ENCODE assay signal across 8 mouse cellular contexts in the genomic region with DNA sequence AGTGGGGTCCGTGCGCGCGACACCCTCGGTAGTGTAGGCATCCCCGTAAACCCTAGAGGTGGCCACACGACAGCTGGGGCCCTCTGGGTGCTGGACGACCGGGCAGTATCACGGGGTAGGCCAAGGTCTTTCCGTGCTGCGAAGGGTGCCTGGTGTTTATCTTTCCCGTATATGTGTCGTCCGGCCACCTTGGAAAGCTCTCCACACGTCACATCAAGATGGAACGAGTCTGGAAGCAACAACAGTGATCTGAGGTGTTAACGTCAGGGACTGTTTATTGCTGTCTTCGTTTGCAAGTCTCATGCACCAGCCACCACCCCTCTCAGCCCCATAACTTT. TPM values are rescaled to one million over a fixed set of nuclear protein-coding genes. Genes with fewer than 3 reads are reported as not detected.
DNase-seq lines count a peak whose midpoint lies in the region; ATAC-seq and TF ChIP-seq lines count a peak whose summit lies in the region.

No protein-coding gene starts in this region.

- peak overlapping the region; percentile 97 for H3K4me2 ChIP-seq in hindbrain, embryonic 15.5 days
- peak overlapping the region; percentile 82 for H3K4me2 ChIP-seq in midbrain, embryonic 13.5 days (replicated peaks)

- no peak for ATAC-seq in hindbrain, embryonic 15.5 days (ENCODE audit: low FRiP score, low read depth)
- no peak for ATAC-seq in midbrain, embryonic 13.5 days

- H3K27me3 ChIP-seq in hindbrain, embryonic 15.5 days, result no peaks in the 10 kb centered on the region
- H3K27me3 ChIP-seq in midbrain, embryonic 13.5 days, result no peaks in the 10 kb centered on the region

- no peak for DNase-seq in lung, adult 2 months
- DNase-seq in lung, postnatal 10 days, result no peak
- no peak for DNase-seq in Muller cell, postnatal 12 days (ENCODE audit: inconsistent ontology term)
- DNase-seq in thymus, postnatal 10 days (ENCODE audit: low spot score in 2 of 2), result no peak
- DNase-seq in ovary, adult 18-20 months (ENCODE audit: low spot score), result no peak

- no peak for TF ChIP-seq POLR2A in lung, adult 2 months (IDR thresholded peaks at IDR 0.05; ENCODE audit: borderline replicate concordance, extremely low read depth, low read depth, low read length)

- H3K9ac ChIP-seq in hindbrain, embryonic 15.5 days, result peak overlapping the region; percentile 94
- peak overlapping the region; percentile 94 for H3K9ac ChIP-seq in midbrain, embryonic 13.5 days (replicated peaks)

- H3K4me3 ChIP-seq in lung, adult 2 months (replicated peaks; ENCODE audit: extremely low read depth, low read depth, low read length), result peak overlapping the region; percentile 98
- peak overlapping the region; percentile 73 for H3K4me3 ChIP-seq in brown adipose tissue, adult 24 weeks (ENCODE audit: insufficient read depth, low read depth, low read length)
- peak overlapping the region; percentile 97 for H3K4me3 ChIP-seq in hindbrain, embryonic 15.5 days
- H3K4me3 ChIP-seq in midbrain, embryonic 13.5 days (replicated peaks), result peak overlapping the region; percentile 99

- WGBS in lung, adult 2 months, result under 1% methylated on average over 19 of the region's 19 CpGs
- under 1% methylated on average over 19 of the region's 19 CpGs for WGBS in hindbrain, embryonic 15.5 days
- under 1% methylated on average over 19 of the region's 19 CpGs for WGBS in midbrain, embryonic 13.5 days

- H3K36me3 ChIP-seq in hindbrain, embryonic 15.5 days, result no peaks in the 10 kb centered on the region
- no peaks in the 10 kb centered on the region for H3K36me3 ChIP-seq in midbrain, embryonic 13.5 days

- H3K27ac ChIP-seq in brown adipose tissue, adult 24 weeks (replicated peaks; ENCODE audit: low read depth, low read length), result peak overlapping the region; percentile 92
- peak overlapping the region; percentile 89 for H3K27ac ChIP-seq in hindbrain, embryonic 15.5 days (replicated peaks)
- H3K27ac ChIP-seq in midbrain, embryonic 13.5 days, result peak overlapping the region; percentile 93

- no peaks in the 10 kb centered on the region for H3K9me3 ChIP-seq in hindbrain, embryonic 15.5 days
- H3K9me3 ChIP-seq in midbrain, embryonic 13.5 days, result no peaks in the 10 kb centered on the region

- no peak for TF ChIP-seq CTCF in lung, adult 2 months (IDR thresholded peaks at IDR 0.05; ENCODE audit: insufficient read depth, low read length)

- H3K4me1 ChIP-seq in lung, adult 2 months (ENCODE audit: control insufficient read depth, insufficient read depth, low read length), result peaks cover 10% of the 10 kb centered on the region
- peaks cover 9% of the 10 kb centered on the region; the same call in 1 of the 2 replicates for H3K4me1 ChIP-seq in brown adipose tissue, adult 24 weeks (ENCODE audit: control insufficient read depth, insufficient read depth, insufficient read length, low read length)
- peaks cover 32% of the 10 kb centered on the region for H3K4me1 ChIP-seq in hindbrain, embryonic 15.5 days (replicated peaks)
- H3K4me1 ChIP-seq in midbrain, embryonic 13.5 days (replicated peaks), result peaks cover 24% of the 10 kb centered on the region

RNA-seq across cellular contexts. Expression of gene Ssu72, which starts 1.0 kb away (rescaled TPM):
- 103 and 128 TPM in 2 replicates for polyA plus RNA-seq in lung, adult 2 months (2012; rRNA removed)
- polyA plus RNA-seq in brown adipose tissue, adult 24 weeks (2012; ENCODE audit: insufficient read depth, insufficient read length, missing spikeins), result 61.2 and 80.5 TPM in 2 replicates
- 160 and 166 TPM in 2 replicates for polyA plus RNA-seq in hindbrain, embryonic 15.5 days (2015; fragmentation: Nextera tagmentation; extraction: Ambion mirVana)
- polyA plus RNA-seq in midbrain, embryonic 13.5 days (2015; fragmentation: Nextera tagmentation; extraction: Ambion mirVana), result 155 and 159 TPM in 2 replicates

RNA-seq across cellular contexts. Expression of gene Fndc10, which starts 11.4 kb away (rescaled TPM):
- polyA plus RNA-seq in lung, adult 2 months (2012; rRNA removed), result 10.6 and 11.8 TPM in 2 replicates
- polyA plus RNA-seq in brown adipose tissue, adult 24 weeks (2012; ENCODE audit: insufficient read depth, insufficient read length, missing spikeins), result 2.4 and 3.5 TPM in 2 replicates
- 17.2 and 20.6 TPM in 2 replicates for polyA plus RNA-seq in hindbrain, embryonic 15.5 days (2015; fragmentation: Nextera tagmentation; extraction: Ambion mirVana)
- 5.0 and 6.4 TPM in 2 replicates for polyA plus RNA-seq in midbrain, embryonic 13.5 days (2015; fragmentation: Nextera tagmentation; extraction: Ambion mirVana)

RNA-seq across cellular contexts. Expression of gene Tmem240, which starts 29.0 kb away (rescaled TPM):
- 1.6 and 1.8 TPM in 2 replicates for polyA plus RNA-seq in lung, adult 2 months (2012; rRNA removed)
- 0.46 TPM in 1 of 2 replicates, not detected in the other for polyA plus RNA-seq in brown adipose tissue, adult 24 weeks (2012; ENCODE audit: insufficient read depth, insufficient read length, missing spikeins)
- 23.8 and 27.0 TPM in 2 replicates for polyA plus RNA-seq in hindbrain, embryonic 15.5 days (2015; fragmentation: Nextera tagmentation; extraction: Ambion mirVana)
- 8.6 and 10.1 TPM in 2 replicates for polyA plus RNA-seq in midbrain, embryonic 13.5 days (2015; fragmentation: Nextera tagmentation; extraction: Ambion mirVana)

RNA-seq across cellular contexts. Expression of gene Mib2, which starts 36.6 kb away (rescaled TPM):
- 90.1 and 92.0 TPM in 2 replicates for polyA plus RNA-seq in lung, adult 2 months (2012; rRNA removed)
- 9.7 and 29.1 TPM in 2 replicates for polyA plus RNA-seq in brown adipose tissue, adult 24 weeks (2012; ENCODE audit: insufficient read depth, insufficient read length, missing spikeins)
- polyA plus RNA-seq in hindbrain, embryonic 15.5 days (2015; fragmentation: Nextera tagmentation; extraction: Ambion mirVana), result 50.6 and 62.2 TPM in 2 replicates
- 32.6 and 41.9 TPM in 2 replicates for polyA plus RNA-seq in midbrain, embryonic 13.5 days (2015; fragmentation: Nextera tagmentation; extraction: Ambion mirVana)

RNA-seq across cellular contexts. Expression of gene Mmp23, which starts 52.4 kb away (rescaled TPM):
- polyA plus RNA-seq in lung, adult 2 months (2012; rRNA removed), result 30.8 and 42.7 TPM in 2 replicates
- 3.3 and 5.5 TPM in 2 replicates for polyA plus RNA-seq in brown adipose tissue, adult 24 weeks (2012; ENCODE audit: insufficient read depth, insufficient read length, missing spikeins)
- 4.7 and 6.5 TPM in 2 replicates for polyA plus RNA-seq in hindbrain, embryonic 15.5 days (2015; fragmentation: Nextera tagmentation; extraction: Ambion mirVana)
- 3.6 and 3.8 TPM in 2 replicates for polyA plus RNA-seq in midbrain, embryonic 13.5 days (2015; fragmentation: Nextera tagmentation; extraction: Ambion mirVana)
